Mouse (Mus musculus) right cerebral cortex, adult 18-20 months (tissue): ENCODE results near the gene Apobec3.
"Not testable (repeated sequence)": the region's sequence is repeated elsewhere in the genome, so short reads cannot be mapped to it uniquely, and the experiment has no call there.

ENCODE experiments used
- DNase-seq: peaks from one replicate; pipeline ENCODE4 v3.0.0; 2022; ENCODE audit warnings: mixed read lengths

The Apobec3 gene

GRCm38 (mm10) chr15:79896080-79896725, 4.7 kb downstream of the Apobec3 start:
- no peak for DNase-seq

DNA sequence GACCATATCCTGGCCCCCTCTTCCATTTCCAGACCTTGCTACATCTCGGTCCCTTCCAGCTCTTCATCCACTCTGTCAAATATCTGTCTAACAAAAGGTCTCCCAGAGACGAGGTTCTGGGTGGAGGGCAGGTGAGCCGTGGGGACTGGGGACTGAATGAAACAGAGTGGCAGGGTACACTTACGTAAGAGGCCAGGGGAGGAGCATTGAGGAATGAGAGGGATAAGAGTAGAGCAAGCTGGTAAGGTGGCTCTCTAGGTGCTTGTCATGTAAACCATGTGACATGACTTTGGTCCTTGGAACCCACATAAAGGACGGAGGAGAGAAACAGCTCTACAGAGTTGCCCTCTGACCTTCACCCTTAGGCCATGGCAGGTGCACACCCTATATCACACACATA, 7.5 kb downstream of the Apobec3 start:
- DNase-seq = no peak

DNA sequence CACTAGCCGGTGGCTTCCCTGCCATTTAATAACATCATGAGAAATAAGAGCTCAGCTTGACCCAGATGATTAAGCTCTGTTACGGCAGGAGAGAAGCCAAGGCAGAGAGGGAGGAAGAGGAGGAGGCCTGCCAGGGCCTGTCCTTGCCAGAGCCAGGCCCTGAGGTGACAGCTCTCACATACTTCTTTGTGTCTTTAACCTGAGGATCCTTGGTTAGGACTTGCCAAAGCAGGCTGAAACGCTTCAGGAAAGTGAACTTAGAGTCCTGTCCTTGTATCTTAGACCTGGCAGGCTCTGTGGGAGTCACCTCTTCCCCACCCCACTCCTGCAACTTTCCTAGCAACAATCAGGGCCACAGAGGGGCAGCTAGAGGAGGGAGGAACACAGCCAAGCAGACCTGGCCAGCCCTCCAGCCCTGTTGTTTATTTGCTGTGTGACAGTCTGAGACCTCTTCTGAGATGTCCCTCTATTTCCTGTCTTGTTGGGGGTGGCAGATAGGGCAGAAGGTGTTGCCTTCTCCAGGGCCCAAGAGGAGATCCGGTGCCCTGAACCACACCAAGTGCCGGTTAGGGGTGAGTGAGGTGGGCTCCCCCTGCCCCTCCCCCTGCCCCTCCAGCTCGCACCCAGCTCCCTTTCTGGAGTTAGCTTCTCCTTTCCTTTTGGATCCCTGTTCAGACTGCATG, 8.5 kb downstream of the Apobec3 start:
- no peak for DNase-seq

GRCm38 (mm10) chr15:79900751-79901150, 9.3 kb downstream of the Apobec3 start:
- DNase-seq = no peak

GRCm38 (mm10) chr15:79901399-79901798, 9.9 kb downstream of the Apobec3 start:
- no peak for DNase-seq

DNA sequence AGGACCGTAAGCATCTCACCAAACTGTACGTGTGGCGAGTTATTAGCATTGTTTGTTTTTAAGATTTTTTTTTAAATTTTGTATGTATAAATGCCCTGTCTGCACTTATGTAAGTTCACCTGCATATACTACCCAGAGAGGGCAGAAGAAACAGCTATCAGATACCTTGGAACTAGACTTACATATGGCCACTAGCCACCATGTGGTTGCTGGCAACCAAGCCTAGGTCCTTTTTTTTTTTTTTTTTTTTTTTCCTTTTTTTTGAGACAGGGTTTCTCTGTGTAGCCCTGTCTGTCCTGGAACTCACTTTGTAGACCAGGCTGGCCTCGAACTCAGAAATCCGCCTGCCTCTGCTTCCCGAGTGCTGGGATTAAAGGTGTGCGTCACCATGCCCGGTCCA, 11.6 kb downstream of the Apobec3 start:
- not testable (repeated sequence) for DNase-seq

DNA sequence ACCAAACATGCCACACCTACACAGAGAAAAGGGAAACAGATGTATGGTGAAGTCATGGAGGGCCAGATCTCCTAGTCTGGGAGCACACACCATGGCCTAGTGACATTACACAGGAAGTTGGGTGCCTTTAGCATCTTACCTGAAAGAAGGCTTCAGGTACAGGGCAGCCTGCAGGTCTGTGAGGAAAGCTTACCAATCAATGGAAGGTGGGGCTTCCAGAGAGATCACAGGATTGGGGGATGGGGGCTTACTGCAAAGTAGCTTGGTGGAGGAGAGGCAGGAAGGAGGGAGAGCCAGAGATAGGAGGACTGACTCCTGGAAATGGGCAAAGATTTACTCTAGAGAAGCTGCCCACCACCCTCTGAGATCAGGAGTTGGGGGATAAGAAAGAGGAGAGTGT, 12.5 kb downstream of the Apobec3 start:
- no peak for DNase-seq

GRCm38 (mm10) chr15:79904678-79905077, 13.2 kb downstream of the Apobec3 start:
- not testable (repeated sequence) for DNase-seq

GRCm38 (mm10) chr15:79905211-79905610, 13.8 kb downstream of the Apobec3 start:
- no peak for DNase-seq

- no peak for DNase-seq
Observed at GRCm38 (mm10) chr15:79906855-79907254, 15.4 kb downstream of the Apobec3 start.

GRCm38 (mm10) chr15:79909006-79909405, 17.5 kb downstream of the Apobec3 start:
- DNase-seq = not testable (repeated sequence)

GRCm38 (mm10) chr15:79910812-79911211, 19.4 kb downstream of the Apobec3 start:
- not testable (repeated sequence) for DNase-seq

- DNase-seq = no peak
Observed at GRCm38 (mm10) chr15:79911339-79911738, 19.9 kb downstream of the Apobec3 start.

GRCm38 (mm10) chr15:79913761-79914346, 22.4 kb downstream of the Apobec3 start:
- DNase-seq = no peak

DNA sequence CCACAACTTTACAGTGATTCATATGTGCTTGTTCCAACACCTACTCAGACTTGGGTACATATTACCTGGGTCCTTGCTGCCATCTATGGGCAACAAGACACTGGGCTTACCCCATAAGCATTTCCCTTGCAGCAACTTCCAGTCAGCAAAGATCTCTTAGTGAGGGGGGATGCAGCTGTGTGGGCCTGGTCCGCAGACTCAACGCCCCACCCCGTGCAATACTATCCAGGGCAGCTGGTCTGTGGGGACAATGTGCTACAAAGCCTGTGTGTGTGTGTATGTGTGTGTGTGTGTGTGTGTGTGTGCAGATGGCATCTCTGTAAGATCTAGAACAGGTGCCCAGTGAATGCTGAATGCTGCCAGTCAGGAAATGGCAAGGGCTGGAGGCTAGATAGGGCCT, 22.9 kb downstream of the Apobec3 start:
- peak; percentile 42 for DNase-seq

GRCm38 (mm10) chr15:79916150-79916549, 24.7 kb downstream of the Apobec3 start:
- no peak for DNase-seq

DNA sequence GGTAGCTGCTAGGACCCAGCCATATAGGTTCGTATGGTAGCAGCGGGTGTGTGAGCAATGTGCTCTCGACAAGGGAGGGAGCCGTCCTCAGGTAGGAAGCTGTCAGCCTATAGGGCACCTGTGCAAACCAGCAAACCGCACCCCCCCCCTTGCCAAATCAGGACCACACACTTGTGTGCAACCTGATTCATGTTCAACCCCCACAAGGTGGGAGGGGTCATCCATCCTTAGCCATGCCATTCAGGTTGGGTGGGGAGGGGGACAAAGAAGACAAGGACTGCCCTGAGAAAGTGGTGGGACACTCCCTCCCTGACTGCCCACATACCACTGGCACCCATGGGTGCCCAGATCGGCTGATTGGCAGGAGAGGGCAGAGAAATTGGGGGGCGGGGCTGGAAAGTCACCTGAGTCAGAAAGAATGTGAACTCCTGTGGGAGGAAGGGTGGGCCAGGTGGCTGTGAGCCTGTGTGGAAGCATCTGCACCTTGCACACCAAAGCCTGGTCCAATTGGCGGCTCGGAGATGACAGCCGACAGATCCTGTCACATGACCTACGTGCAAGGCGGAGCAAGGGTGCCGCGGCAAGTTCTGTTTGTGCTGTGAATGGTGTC, 25.8 kb downstream of the Apobec3 start:
- DNase-seq = no peak

- no peak for DNase-seq
Observed at GRCm38 (mm10) chr15:79918485-79918884, 27.0 kb downstream of the Apobec3 start.

DNA sequence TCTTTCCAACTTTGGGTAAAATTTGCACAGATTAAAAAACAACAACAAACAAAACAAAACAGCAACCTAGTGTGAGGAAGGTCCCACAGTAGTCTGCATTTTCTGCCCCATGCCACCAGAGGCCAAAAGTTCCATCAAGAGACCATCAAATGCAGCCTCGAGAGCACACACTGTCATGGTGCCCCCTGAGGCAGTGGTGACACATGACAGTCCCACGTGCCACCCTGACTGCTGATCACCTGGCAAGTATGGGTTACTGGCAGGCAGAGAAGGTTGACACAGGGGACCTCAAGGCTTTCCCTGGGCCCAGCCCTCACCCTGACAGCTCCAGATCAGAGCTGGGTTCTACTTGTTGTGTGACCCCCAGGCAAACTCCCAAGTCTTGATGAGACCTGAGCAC, 28.3 kb downstream of the Apobec3 start:
- no peak for DNase-seq

DNA sequence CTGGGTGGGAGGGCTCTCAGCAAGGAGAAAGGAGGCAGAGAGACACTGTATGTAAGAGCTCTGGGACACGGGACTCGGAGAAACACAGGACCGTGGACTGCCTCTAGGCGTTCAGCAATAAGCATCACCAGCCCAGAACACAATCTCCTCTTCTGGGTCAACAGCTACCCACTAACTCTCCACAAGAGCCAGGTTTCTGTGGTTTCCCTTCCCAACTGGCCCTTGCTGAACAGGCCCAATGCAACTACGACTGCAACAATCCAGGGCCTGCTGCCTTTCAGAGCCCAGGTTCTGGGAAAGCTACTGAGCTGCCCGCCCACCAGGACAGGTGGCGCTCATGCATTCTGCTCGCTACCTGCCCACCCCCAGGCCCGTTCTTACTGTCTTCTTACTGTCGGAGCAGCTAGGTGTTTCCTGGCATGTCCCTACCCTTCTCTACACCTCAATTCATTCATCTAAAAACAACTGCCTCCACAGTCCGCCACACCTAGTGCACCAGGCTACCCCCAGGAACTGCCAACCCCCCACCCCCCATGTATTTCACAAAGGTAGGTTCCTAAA, 35.5 kb downstream of the Apobec3 start:
- DNase-seq = peak; percentile 17

GRCm38 (mm10) chr15:79927637-79928122, 36.2 kb downstream of the Apobec3 start:
- DNase-seq = peak; percentile 93

DNA sequence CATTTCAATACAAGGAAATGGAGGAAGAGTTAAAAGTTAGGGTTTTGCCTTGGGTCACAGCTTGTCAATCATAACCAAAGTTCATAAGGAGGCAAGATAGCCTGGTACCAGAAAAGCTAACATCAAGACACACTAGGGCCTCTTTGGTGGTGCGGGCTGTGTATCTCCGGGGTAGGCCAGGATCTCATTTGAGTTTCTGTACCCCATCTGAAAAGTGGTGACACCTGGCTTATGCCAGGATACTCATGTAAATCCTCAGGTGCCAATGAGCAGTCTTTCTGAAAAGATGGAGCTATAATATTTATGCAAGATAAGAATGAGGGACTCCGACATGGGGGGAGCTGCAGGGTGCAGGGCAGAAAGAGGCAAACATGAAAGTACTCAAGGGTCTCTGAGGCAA, 36.9 kb downstream of the Apobec3 start:
- no peak for DNase-seq

GRCm38 (mm10) chr15:79928736-79929135, 37.3 kb downstream of the Apobec3 start:
- no peak for DNase-seq
